Comparison of ENCODE assay signal across 8 mouse cellular contexts in the genomic region with DNA sequence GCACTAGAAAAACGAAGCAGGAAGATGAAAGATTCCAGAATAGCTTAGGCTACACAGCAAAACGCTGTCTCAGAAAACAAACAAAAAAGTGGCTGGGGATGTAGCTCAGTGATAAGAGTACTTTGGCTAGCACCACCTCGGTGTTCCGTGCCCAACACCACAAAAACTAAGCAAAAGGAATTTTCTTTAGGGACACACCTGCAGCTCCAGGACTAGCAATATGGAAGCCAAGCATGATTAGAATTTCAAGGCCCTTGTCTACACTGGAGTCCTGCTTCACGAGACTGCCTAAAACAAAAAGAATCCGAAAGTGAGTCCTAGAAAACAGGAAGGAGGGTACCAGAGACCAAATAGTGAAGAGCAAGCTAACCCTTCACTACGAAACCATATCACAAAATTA. TPM values are rescaled to one million over a fixed set of nuclear protein-coding genes. Genes with fewer than 3 reads are reported as not detected.
DNase-seq lines count a peak whose midpoint lies in the region; ATAC-seq lines count a peak whose summit lies in the region.

No protein-coding gene starts in this region.

- H3K4me1 ChIP-seq in heart, embryonic 15.5 days (replicated peaks): peaks cover 29% of the 10 kb centered on the region
- H3K4me1 ChIP-seq in lung, embryonic 15.5 days: peaks cover 15% of the 10 kb centered on the region

- H3K27me3 ChIP-seq in heart, embryonic 15.5 days: no peaks in the 10 kb centered on the region
- H3K27me3 ChIP-seq in lung, embryonic 15.5 days: no peaks in the 10 kb centered on the region

- peaks cover 10% of the 10 kb centered on the region; the same call in 1 of the 2 replicates for H3K36me3 ChIP-seq in heart, embryonic 15.5 days
- peaks cover 11% of the 10 kb centered on the region for H3K36me3 ChIP-seq in lung, embryonic 15.5 days

- peak overlapping the region; percentile 87 for H3K4me3 ChIP-seq in heart, embryonic 15.5 days
- peak overlapping the region; percentile 84 for H3K4me3 ChIP-seq in lung, embryonic 15.5 days

- H3K27ac ChIP-seq in heart, embryonic 15.5 days: peak overlapping the region; percentile 95
- peak overlapping the region; percentile 73 for H3K27ac ChIP-seq in lung, embryonic 15.5 days

- no peaks in the 10 kb centered on the region for H3K9me3 ChIP-seq in heart, embryonic 15.5 days (replicated peaks)
- no peaks in the 10 kb centered on the region for H3K9me3 ChIP-seq in lung, embryonic 15.5 days

- peak overlapping the region; percentile 76 for H3K4me2 ChIP-seq in heart, embryonic 15.5 days
- peak overlapping the region; percentile 69 for H3K4me2 ChIP-seq in lung, embryonic 15.5 days

- peak; percentile 29 for DNase-seq in kidney, adult 9 months
- no peak for DNase-seq in kidney, postnatal 4 days
- DNase-seq in MEL-GATA-1-ER (ENCODE audit: extremely low read depth, low read depth): peak; percentile 43
- DNase-seq in urinary bladder, postnatal 36 days (ENCODE audit: low spot score in 2 of 2): no peak
- DNase-seq in left cerebral cortex, postnatal 10 days (ENCODE audit: extremely low spot score in 1 of 2, low spot score in 2 of 2): no peak
- DNase-seq in Muller cell, postnatal 12 days (ENCODE audit: inconsistent ontology term): no peak

- H3K9ac ChIP-seq in heart, embryonic 15.5 days: peak overlapping the region; percentile 52
- H3K9ac ChIP-seq in lung, embryonic 15.5 days: peak overlapping the region; percentile 24; the same call in 1 of the 2 replicates

- WGBS in heart, embryonic 15.5 days: 21% methylated on average over 7 of the region's 7 CpGs
- WGBS in lung, embryonic 15.5 days: 7% methylated on average over 7 of the region's 7 CpGs

- ATAC-seq in heart, embryonic 15.5 days (replicated peaks; ENCODE audit: insufficient number of reproducible peaks, insufficient read depth, low FRiP score, low read depth): no peak
- ATAC-seq in lung, embryonic 15.5 days (ENCODE audit: borderline replicate concordance, extremely low read depth, low FRiP score, low TSS enrichment): no peak

- intact Hi-C loops in left cerebral cortex, postnatal 10 days (cut with DNase I): loop anchor here (5.0 kb wide), 1 partner anchor 120 kb away; a partner anchor contains a TSS

RNA-seq across cellular contexts. Expression of a gene that starts 1.0 kb away (rescaled TPM):
- polyA plus RNA-seq in heart, embryonic 15.5 days (2015; fragmentation: Nextera tagmentation; extraction: Ambion mirVana): 19.0 and 21.9 TPM in 2 replicates
- 28.6 and 31.1 TPM in 2 replicates for polyA plus RNA-seq in lung, embryonic 15.5 days (2015; fragmentation: Nextera tagmentation; extraction: Ambion mirVana)
- total RNA-seq in left cerebral cortex, postnatal 10 days (2021): 1 to 10 TPM; 2.5 to 3.2 TPM

RNA-seq across cellular contexts. Expression of a gene that starts 14.1 kb away (rescaled TPM):
- 34.9 and 37.2 TPM in 2 replicates for polyA plus RNA-seq in heart, embryonic 15.5 days (2015; fragmentation: Nextera tagmentation; extraction: Ambion mirVana)
- polyA plus RNA-seq in lung, embryonic 15.5 days (2015; fragmentation: Nextera tagmentation; extraction: Ambion mirVana): 48.5 and 49.6 TPM in 2 replicates
- total RNA-seq in left cerebral cortex, postnatal 10 days (2021): 1 to 10 TPM; 6.0 to 7.0 TPM

RNA-seq across cellular contexts. Expression of a gene that starts 24.8 kb away (rescaled TPM):
- 51.4 and 67.5 TPM in 2 replicates for polyA plus RNA-seq in heart, embryonic 15.5 days (2015; fragmentation: Nextera tagmentation; extraction: Ambion mirVana)
- polyA plus RNA-seq in lung, embryonic 15.5 days (2015; fragmentation: Nextera tagmentation; extraction: Ambion mirVana): 58.8 and 68.5 TPM in 2 replicates
- 10 to 100 TPM; 11.8 to 12.7 TPM for total RNA-seq in left cerebral cortex, postnatal 10 days (2021)

RNA-seq across cellular contexts. Expression of a gene that starts 25.1 kb away (rescaled TPM):
- 0.11 and 0.39 TPM in 2 replicates for polyA plus RNA-seq in heart, embryonic 15.5 days (2015; fragmentation: Nextera tagmentation; extraction: Ambion mirVana)
- polyA plus RNA-seq in lung, embryonic 15.5 days (2015; fragmentation: Nextera tagmentation; extraction: Ambion mirVana): 0.21 and 0.33 TPM in 2 replicates
- total RNA-seq in left cerebral cortex, postnatal 10 days (2021): 10 to 100 TPM; 89.7 to 99.2 TPM

RNA-seq across cellular contexts. Expression of a gene that starts 26.5 kb away (rescaled TPM):
- polyA plus RNA-seq in heart, embryonic 15.5 days (2015; fragmentation: Nextera tagmentation; extraction: Ambion mirVana): 1.7 and 3.0 TPM in 2 replicates
- 7.2 and 8.7 TPM in 2 replicates for polyA plus RNA-seq in lung, embryonic 15.5 days (2015; fragmentation: Nextera tagmentation; extraction: Ambion mirVana)
- 1 to 10 TPM; 1.4 TPM for total RNA-seq in left cerebral cortex, postnatal 10 days (2021)

Comparison
In these comparisons a context has a peak if more than half of its experiments do, and no peak if none do; other contexts are left out.
1. DNase-seq: peak in kidney, adult 9 months (single experiment) and MEL-GATA-1-ER (single experiment); none in kidney, postnatal 4 days (0 of 2), urinary bladder, postnatal 36 days (0 of 2), left cerebral cortex, postnatal 10 days (0 of 2) and Muller cell, postnatal 12 days (single experiment).